Mouse (Mus musculus) kidney, embryonic 16.5 days (tissue): ENCODE data around the gene Mecom. TPM values are rescaled to one million over a fixed set of nuclear protein-coding genes. Genes with fewer than 3 reads are reported as not detected.

Experiments used
- ATAC-seq: fragments of 200-750 bp; cut with Nextera tagmentation; 2 replicates; pipeline ENCODE4 v1.8.0; 2017; ENCODE audit warnings: moderate TSS enrichment; ENCODE audit not compliant: low FRiP score, low TSS enrichment
- H3K27ac ChIP-seq: fragments of 300-500 bp; sonication (generic); 2 replicates; pipeline ENCODE4 v1.5.1; 2014; ENCODE audit warnings: low read length
- H3K27me3 ChIP-seq: fragments of 300-500 bp; sonication (generic); 2 replicates; pipeline ENCODE4 v1.6.1; 2014; ENCODE audit warnings: low read length, control low read depth, mixed read lengths; ENCODE audit not compliant: insufficient read depth
- H3K36me3 ChIP-seq: fragments of 300-500 bp; sonication (generic); 2 replicates; pipeline ENCODE4 v1.6.1; 2014; ENCODE audit warnings: low read length, control low read depth, mixed read lengths; ENCODE audit not compliant: insufficient read depth
- H3K4me1 ChIP-seq: fragments of 300-500 bp; sonication (generic); 2 replicates; pipeline ENCODE4 v1.6.1; 2014; ENCODE audit warnings: low read length, control low read depth, mixed read lengths; ENCODE audit not compliant: insufficient read depth
- H3K4me2 ChIP-seq: fragments of 300-500 bp; sonication (generic); replicated peaks from 2 replicates; pipeline ENCODE4 v1.6.1; 2014; ENCODE audit warnings: low read depth, low read length
- H3K4me3 ChIP-seq: fragments of 300-500 bp; sonication (generic); 2 replicates; pipeline ENCODE4 v1.5.1; 2014; ENCODE audit warnings: mild to moderate bottlenecking, low read length
- H3K9ac ChIP-seq: fragments of 300-500 bp; sonication (generic); replicated peaks from 2 replicates; pipeline ENCODE4 v1.6.1; 2014; ENCODE audit warnings: low read length
- H3K9me3 ChIP-seq: fragments of 300-500 bp; sonication (generic); 2 replicates; pipeline ENCODE4 v1.6.1; 2016; ENCODE audit warnings: low read length, control low read depth
- WGBS: fragments of 180-500 bp; shearing (Covaris S2); extraction: QIAGEN DNeasy Blood & Tissue Kit; methylation state at CpG from one replicate; pipeline ENCODE4 v1.1.7; 2014; 5-methylcytosine and 5-hydroxymethylcytosine counted together
- polyA plus RNA-seq: library from polyadenylated mRNA; unstranded; fragments of >200 nt; fragmentation: Nextera tagmentation; extraction: Ambion mirVana; gene quantifications from 2 replicates; pipeline ENCODE4 v1.2.1, GENCODE M21; 2015

The Mecom gene
- polyA plus RNA-seq, 1 experiment from 2014 or later, result 78.3 TPM

DNA sequence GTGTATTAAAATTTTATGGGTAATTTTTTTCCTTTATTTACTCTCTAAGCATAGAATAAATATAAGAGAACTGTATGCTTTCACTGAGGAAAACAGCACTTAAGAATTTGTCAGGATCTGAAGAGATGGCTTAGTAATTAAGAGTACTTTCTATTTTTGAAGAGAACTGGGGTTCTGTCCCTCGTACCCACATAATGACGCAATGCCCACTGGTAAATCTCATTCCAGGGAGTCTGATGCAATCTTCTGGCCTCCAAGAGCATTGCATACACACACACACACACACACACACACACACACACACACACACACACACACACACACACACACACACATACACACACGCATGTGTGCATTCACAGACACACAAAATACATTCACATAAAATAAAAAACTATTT lies 504.3 kb downstream of the Mecom start:
- Histone ChIP-seq H3K27me3 (no peaks in the 10 kb centered on the region), H3K4me3 (no peak overlapping the region), H3K9me3 (no peaks in the 10 kb centered on the region), H3K9ac (no peak overlapping the region), H3K36me3 (no peaks in the 10 kb centered on the region), H3K27ac (no peak overlapping the region), H3K4me1 (no peaks in the 10 kb centered on the region), H3K4me2 (no peak overlapping the region)
- 98% methylated on average over 3 of the region's 3 CpGs for WGBS
- no peak for ATAC-seq

GRCm38 (mm10) chr3:30038545-30038944 lies 509.3 kb downstream of the Mecom start:
- Histone ChIP-seq H3K4me3 (no peak overlapping the region), H3K27ac (no peak overlapping the region), H3K36me3 (no peaks in the 10 kb centered on the region), H3K4me1 (no peaks in the 10 kb centered on the region), H3K9ac (no peak overlapping the region), H3K4me2 (no peak overlapping the region), H3K27me3 (no peaks in the 10 kb centered on the region), H3K9me3 (no peaks in the 10 kb centered on the region)
- no peak for ATAC-seq
- WGBS, result 56% methylated on average over 3 of the region's 3 CpGs

DNA sequence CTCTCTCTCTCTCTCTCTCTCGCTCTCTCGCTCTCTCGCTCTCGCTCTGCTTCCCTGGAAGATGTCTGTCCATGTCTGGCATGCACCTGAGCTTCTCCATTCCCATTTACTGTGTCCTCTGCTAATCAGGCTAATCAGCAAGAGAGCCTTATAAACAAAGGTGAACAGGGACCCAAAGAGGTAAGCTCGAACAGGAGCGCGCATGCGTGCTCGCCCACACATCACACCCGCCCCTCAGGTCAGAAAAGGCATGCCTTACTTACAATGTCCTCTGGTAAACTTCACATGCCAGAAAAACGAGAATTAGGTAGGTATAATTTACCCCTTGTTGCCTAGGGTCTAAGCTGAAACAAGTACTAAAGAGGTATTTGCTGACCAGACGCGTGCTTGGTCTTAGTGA lies 527.8 kb downstream of the Mecom start:
- Histone ChIP-seq H3K4me2 (peak overlapping the region; percentile 16; the same call in 1 of the 2 replicates), H3K4me1 (peaks cover 29% of the 10 kb centered on the region), H3K4me3 (no peak overlapping the region), H3K9ac (no peak overlapping the region), H3K36me3 (no peaks in the 10 kb centered on the region), H3K27ac (peak overlapping the region; percentile 63), H3K27me3 (no peaks in the 10 kb centered on the region), H3K9me3 (no peaks in the 10 kb centered on the region)
- WGBS, result 83% methylated on average over 13 of the region's 13 CpGs
- no peak for ATAC-seq

DNA sequence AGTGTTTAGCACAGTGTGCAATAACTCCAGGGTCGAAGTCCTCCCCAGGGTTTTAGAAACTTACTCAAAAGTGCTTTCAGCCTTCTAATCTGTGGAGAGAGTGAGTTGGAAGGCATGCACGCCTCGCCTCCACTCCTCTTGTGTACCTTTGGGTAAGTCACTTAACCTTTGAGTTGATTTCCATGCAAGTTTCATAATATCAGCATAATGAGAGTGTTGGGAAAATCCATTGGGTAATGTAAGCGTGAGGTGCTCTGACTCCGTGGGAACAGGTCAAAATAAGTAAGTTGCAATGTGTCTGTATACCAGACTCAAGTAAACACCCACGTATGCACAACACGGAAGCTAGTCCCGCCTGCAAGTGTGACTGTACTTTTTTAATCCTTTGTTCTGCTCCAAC lies 528.4 kb downstream of the Mecom start:
- Histone ChIP-seq H3K9me3 (no peaks in the 10 kb centered on the region), H3K4me3 (no peak overlapping the region), H3K27me3 (no peaks in the 10 kb centered on the region), H3K4me2 (peak overlapping the region; percentile 16; the same call in 1 of the 2 replicates), H3K9ac (0 out of 2 replicates have a peak overlapping the region, but pooled peaks have one; percentile 26), H3K27ac (peak overlapping the region; percentile 63), H3K4me1 (peaks cover 31% of the 10 kb centered on the region), H3K36me3 (no peaks in the 10 kb centered on the region)
- WGBS, result 64% methylated on average over 8 of the region's 8 CpGs
- no peak for ATAC-seq

DNA sequence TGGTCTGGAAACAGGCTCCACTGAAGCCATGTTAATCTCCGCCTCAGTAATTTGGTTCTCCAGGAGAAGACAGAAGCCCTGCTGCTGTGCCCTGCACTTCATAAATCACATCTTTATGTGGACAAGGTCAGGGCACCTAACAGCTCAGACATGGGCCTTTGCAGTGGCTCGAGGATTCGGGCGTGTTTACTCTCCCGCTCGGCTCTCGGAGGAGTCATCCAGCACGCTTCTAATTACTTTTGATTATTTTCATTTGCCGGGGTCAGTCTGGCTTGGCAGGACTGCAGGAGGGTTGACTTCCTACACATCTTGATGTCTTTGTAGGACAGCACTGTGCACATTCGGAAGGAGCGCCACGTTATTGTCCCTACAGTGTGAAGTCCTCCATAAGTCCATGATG lies 529.6 kb downstream of the Mecom start:
- Histone ChIP-seq H3K27ac (peak overlapping the region; percentile 6; the same call in 1 of the 2 replicates), H3K4me2 (peak overlapping the region; percentile 1; the same call in 1 of the 2 replicates), H3K4me1 (peaks cover 31% of the 10 kb centered on the region), H3K27me3 (no peaks in the 10 kb centered on the region), H3K36me3 (no peaks in the 10 kb centered on the region), H3K4me3 (no peak overlapping the region), H3K9ac (no peak overlapping the region), H3K9me3 (no peaks in the 10 kb centered on the region)
- peak; percentile 92 for ATAC-seq
- 7% methylated on average over 12 of the region's 12 CpGs for WGBS

GRCm38 (mm10) chr3:30016766-30017165 lies 531.0 kb downstream of the Mecom start:
- no peaks in the 10 kb centered on the region for H3K36me3 ChIP-seq
- no peaks in the 10 kb centered on the region for H3K27me3 ChIP-seq
- H3K27ac ChIP-seq, result no peak overlapping the region
- ATAC-seq, result no peak
- H3K4me3 ChIP-seq, result no peak overlapping the region
- H3K4me1 ChIP-seq, result peaks cover 31% of the 10 kb centered on the region
- no peaks in the 10 kb centered on the region for H3K9me3 ChIP-seq
- 50% methylated on average over 5 of the region's 5 CpGs for WGBS
- H3K4me2 ChIP-seq, result no peak overlapping the region
- 0 out of 2 replicates have a peak overlapping the region, but pooled peaks have one; percentile 4 for H3K9ac ChIP-seq

- Histone ChIP-seq H3K9me3 (no peaks in the 10 kb centered on the region), H3K36me3 (no peaks in the 10 kb centered on the region), H3K9ac (no peak overlapping the region), H3K4me3 (no peak overlapping the region), H3K27ac (peak overlapping the region; percentile 75; the same call in 1 of the 2 replicates), H3K4me1 (peaks cover 31% of the 10 kb centered on the region), H3K4me2 (no peak overlapping the region), H3K27me3 (no peaks in the 10 kb centered on the region)
- 9% methylated on average over 10 of the region's 10 CpGs for WGBS
- ATAC-seq, result peak; percentile 57; the same call in 1 of the 2 replicates
Measured at GRCm38 (mm10) chr3:30014962-30015660, 532.7 kb downstream of the Mecom start.

GRCm38 (mm10) chr3:30014279-30014678 lies 533.5 kb downstream of the Mecom start:
- no peaks in the 10 kb centered on the region for H3K27me3 ChIP-seq
- H3K27ac ChIP-seq, result peak overlapping the region; percentile 75; the same call in 1 of the 2 replicates

GRCm38 (mm10) chr3:30013416-30013815 lies 534.4 kb downstream of the Mecom start:
- no peaks in the 10 kb centered on the region for H3K9me3 ChIP-seq
- H3K4me1 ChIP-seq, result peaks cover 20% of the 10 kb centered on the region
- ATAC-seq, result no peak
- H3K4me3 ChIP-seq, result peak overlapping the region; percentile 71
- peak overlapping the region; percentile 99 for H3K27ac ChIP-seq
- H3K9ac ChIP-seq, result peak overlapping the region; percentile 98
- no peaks in the 10 kb centered on the region for H3K27me3 ChIP-seq
- H3K36me3 ChIP-seq, result no peaks in the 10 kb centered on the region
- H3K4me2 ChIP-seq, result peak overlapping the region; percentile 76
- WGBS, result 27% methylated on average over 1 of the region's 1 CpGs

More at GRCm38 (mm10) chr3:30014279-30014678, 533.5 kb downstream of the Mecom start:
- H3K36me3 ChIP-seq, result no peaks in the 10 kb centered on the region
- H3K4me1 ChIP-seq, result peaks cover 27% of the 10 kb centered on the region
- WGBS, result 58% methylated on average over 1 of the region's 1 CpGs
- no peak overlapping the region for H3K9ac ChIP-seq
- no peak overlapping the region for H3K4me2 ChIP-seq
- no peak for ATAC-seq
- no peak overlapping the region for H3K4me3 ChIP-seq
- no peaks in the 10 kb centered on the region for H3K9me3 ChIP-seq

DNA sequence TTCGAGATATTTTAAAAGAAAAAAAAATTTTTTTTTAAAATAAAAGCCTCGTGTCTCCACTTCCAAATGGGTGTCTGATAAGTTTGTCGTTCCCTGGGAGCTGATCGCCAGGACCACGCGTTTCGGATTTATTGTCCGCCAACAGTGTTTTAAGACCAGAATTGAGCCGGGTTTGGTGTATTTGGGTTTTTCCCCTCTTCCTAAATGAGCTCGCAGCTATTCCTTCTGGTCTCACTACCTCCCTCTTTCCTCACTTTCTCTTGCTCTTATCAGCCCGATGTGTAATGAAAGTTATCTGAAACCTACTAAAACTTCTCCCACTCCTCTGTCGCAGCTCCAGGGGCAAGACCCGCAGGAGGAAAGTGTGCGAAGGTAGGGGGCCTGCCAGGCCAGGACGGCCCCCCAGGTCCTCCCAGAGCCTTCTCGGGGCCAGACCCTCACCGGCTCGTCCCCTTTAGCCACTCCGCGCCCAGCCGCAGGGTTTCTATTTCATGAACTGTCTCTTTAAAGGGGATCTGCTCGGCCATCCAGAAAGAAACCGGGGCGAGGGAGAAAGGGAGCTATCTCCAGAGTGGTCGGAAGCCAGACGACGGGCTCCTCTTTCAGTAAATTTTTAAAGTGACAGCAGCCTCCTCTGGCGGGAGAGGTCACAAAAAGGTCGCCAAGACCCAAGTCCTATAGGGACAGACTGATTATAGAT lies 535.0 kb downstream of the Mecom start:
- peak overlapping the region; percentile 71 for H3K4me3 ChIP-seq
- ATAC-seq, result peak; percentile 67; the same call in 1 of the 2 replicates
- peaks cover 15% of the 10 kb centered on the region for H3K4me1 ChIP-seq
- H3K4me2 ChIP-seq, result peak overlapping the region; percentile 76
- H3K9ac ChIP-seq, result peak overlapping the region; percentile 98
- H3K9me3 ChIP-seq, result no peaks in the 10 kb centered on the region
- H3K27ac ChIP-seq, result peak overlapping the region; percentile 99
- H3K27me3 ChIP-seq, result no peaks in the 10 kb centered on the region
- no peaks in the 10 kb centered on the region for H3K36me3 ChIP-seq
- 0% methylated on average over 29 of the region's 29 CpGs for WGBS
